Mouse (Mus musculus) forebrain, embryonic 16.5 days (tissue): ENCODE results near the gene Olfr510. TPM values are rescaled to one million over a fixed set of nuclear protein-coding genes. Genes with fewer than 3 reads are reported as not detected.

Source experiments
- polyA plus RNA-seq: library from polyadenylated mRNA; unstranded; fragments of >200 nt; fragmentation: Nextera tagmentation; extraction: Ambion mirVana; gene quantifications from 2 replicates; pipeline ENCODE4 v1.2.1, GENCODE M21; 2015

Gene Olfr510
- polyA plus RNA-seq, 1 experiment from 2014 or later = not detected

Other genes starting within 250 kb of the Olfr510 start
- gene Olfr497, start 246.0 kb upstream of the Olfr510 start, polyA plus RNA-seq = not detected in 2 replicates
- not detected in 2 replicates for gene Olfr498, start 201.1 kb upstream of the Olfr510 start, polyA plus RNA-seq
- gene Olfr502, start 141.4 kb upstream of the Olfr510 start, polyA plus RNA-seq = not detected in 2 replicates
- gene Olfr503, start 121.9 kb upstream of the Olfr510 start, polyA plus RNA-seq = not detected in 2 replicates
- not detected in 2 replicates for gene Olfr504, start 100.6 kb upstream of the Olfr510 start, polyA plus RNA-seq
- gene Olfr506, start 55.6 kb upstream of the Olfr510 start, polyA plus RNA-seq = not detected in 2 replicates
- not detected in 2 replicates for gene Olfr507, start 44.6 kb upstream of the Olfr510 start, polyA plus RNA-seq
- gene Olfr508, start 36.4 kb upstream of the Olfr510 start, polyA plus RNA-seq = not detected in 2 replicates
- gene Olfr509, start 14.5 kb upstream of the Olfr510 start, polyA plus RNA-seq = 0.06 TPM in 1 of 2 replicates, not detected in the other
- gene Olfr512, start 46.9 kb downstream of the Olfr510 start, polyA plus RNA-seq = not detected in 2 replicates
- gene Olfr513, start 84.6 kb downstream of the Olfr510 start, polyA plus RNA-seq = not detected in 2 replicates
- gene Olfr514, start 159.6 kb downstream of the Olfr510 start, polyA plus RNA-seq = not detected in 2 replicates
- not detected in 2 replicates for gene Olfr516, start 184.1 kb downstream of the Olfr510 start, polyA plus RNA-seq
- not detected in 2 replicates for gene Olfr517, start 206.0 kb downstream of the Olfr510 start, polyA plus RNA-seq
- not detected in 2 replicates for gene Olfr518, start 218.6 kb downstream of the Olfr510 start, polyA plus RNA-seq
- gene Olfr519, start 228.0 kb downstream of the Olfr510 start, polyA plus RNA-seq = not detected in 2 replicates